Mouse (Mus musculus) spleen, adult 2 months (tissue): Measurements from ENCODE around the gene Omg.

Experiments used
- CTCF ChIP-seq: fragments of 200-500 bp; IDR thresholded peaks from 2 replicates; pipeline ENCODE4 v1.5.1; 2011; ENCODE audit warnings: mild to moderate bottlenecking, inconsistent platforms; ENCODE audit not compliant: insufficient read depth, insufficient read length, insufficient replicate concordance; ENCODE audit errors: extremely low read depth
- POLR2A ChIP-seq: fragments of 200-500 bp; IDR thresholded peaks from 2 replicates; pipeline ENCODE4 v1.6.1; 2011; ENCODE audit warnings: low read depth, low read length, inconsistent platforms

GRCm38 (mm10) chr11:79527739-79528384 lies 24.0 kb upstream of the Omg start:
- TF ChIP-seq CTCF (no peak), POLR2A (peak; percentile 8; the same call in 1 of the 2 replicates)
